23 mouse cellular contexts compared by ENCODE assay signal in the genomic region with DNA sequence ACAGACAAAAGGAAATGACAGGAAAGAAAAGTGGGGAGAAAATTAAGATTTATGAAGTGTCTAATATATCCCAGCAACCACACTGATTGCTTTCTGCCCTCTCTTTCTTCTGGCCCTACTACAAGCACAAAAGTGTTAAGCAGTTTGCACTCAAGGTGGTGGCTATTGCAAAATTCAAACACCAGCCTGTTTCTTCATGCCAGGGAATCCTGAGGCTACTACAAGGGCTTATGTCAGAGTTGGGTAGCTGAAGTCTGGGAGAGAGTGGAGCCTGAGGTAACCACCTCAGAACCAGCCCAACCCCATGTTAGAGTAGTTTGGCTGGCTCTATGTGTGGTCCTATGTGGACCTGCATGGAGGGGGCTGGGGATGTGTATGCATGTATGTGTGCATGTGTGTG. TPM values are rescaled to one million over a fixed set of nuclear protein-coding genes. Genes with fewer than 3 reads are reported as not detected.
"Had no signal": no experiment of that assay in that cellular context is flagged by ENCODE, and none has a peak within 500 bp of the region (broad histone marks: within the 10 kb centered on the region; RNA-seq: fewer than 3 reads in every experiment).

No protein-coding gene starts in this region.

- ATAC-seq: inflammation-experienced regulatory T-cells, adult 6 months had no signal

- H3K27me3 ChIP-seq: limb, embryonic 13.5 days; liver, embryonic 15.5 days; lung, embryonic 15.5 days; midbrain, embryonic 12.5 days; neural tube, embryonic 13.5 days had no signal

- H3K4me3 ChIP-seq: limb, embryonic 13.5 days; liver, embryonic 15.5 days; lung, embryonic 15.5 days; midbrain, embryonic 12.5 days; neural tube, embryonic 13.5 days had no signal

- H3K36me3 ChIP-seq: limb, embryonic 13.5 days; liver, embryonic 15.5 days; lung, embryonic 15.5 days; midbrain, embryonic 12.5 days; neural tube, embryonic 13.5 days had no signal

- H3K4me1 ChIP-seq: limb, embryonic 13.5 days; liver, embryonic 15.5 days; lung, embryonic 15.5 days had no signal

- DNase-seq: kidney, adult 18-20 months; kidney, postnatal 10 days; kidney, postnatal 4 days; left cerebral cortex, postnatal 4 days; right cerebral cortex, postnatal 14 days; thymus, postnatal 36 days had no signal

- H3K9me3 ChIP-seq: limb, embryonic 13.5 days; liver, embryonic 15.5 days; lung, embryonic 15.5 days; midbrain, embryonic 12.5 days; neural tube, embryonic 13.5 days had no signal

RNA-seq across cellular contexts. Expression of a gene that starts 23.8 kb away (rescaled TPM):
- total RNA-seq: layer of hippocampus, adult 8-10 months; layer of hippocampus, postnatal 25 days; left cerebral cortex, postnatal 10 days; left cerebral cortex, postnatal 4 days; megakaryocyte-erythroid progenitor cell, adult 5-6 weeks had no signal
- polyA plus RNA-seq: hindbrain, embryonic 16.5 days; inflammation-experienced regulatory T-cells, adult 6 months; kidney, embryonic 14.5 days; liver, embryonic 11.5 days; liver, embryonic 15.5 days; lung, embryonic 15.5 days; midbrain, embryonic 12.5 days; midbrain, embryonic 16.5 days; neural tube, embryonic 13.5 days; spleen, adult 2 months; stomach, embryonic 16.5 days; thymus, postnatal 0 days had no signal
